ENCODE assay signal across 22 mouse cellular contexts in genomic region chr17:42847108-42847507, GRCm38 (mm10). TPM values are rescaled to one million over a fixed set of nuclear protein-coding genes. Genes with fewer than 3 reads are reported as not detected.
DNase-seq lines count a peak whose midpoint lies in the region; ATAC-seq and TF ChIP-seq lines count a peak whose summit lies in the region.
"Had no signal": no experiment of that assay in that cellular context is flagged by ENCODE, and none has a peak within 500 bp of the region (broad histone marks: within the 10 kb centered on the region; RNA-seq: fewer than 3 reads in every experiment).

No protein-coding gene starts in this region.

- H3K9me3 ChIP-seq in intestine, embryonic 16.5 days (ENCODE audit: control insufficient read depth, low read length): no peaks in the 10 kb centered on the region
- no peaks in the 10 kb centered on the region for H3K9me3 ChIP-seq in intestine, postnatal 0 days (ENCODE audit: control insufficient read depth)
- H3K9me3 ChIP-seq in liver, embryonic 12.5 days (replicated peaks): no peaks in the 10 kb centered on the region
- no peaks in the 10 kb centered on the region for H3K9me3 ChIP-seq in liver, postnatal 0 days (ENCODE audit: low read length)
- H3K9me3 ChIP-seq: G1E had no signal

- H3K4me3 ChIP-seq in intestine, embryonic 16.5 days (ENCODE audit: low read length): no peak overlapping the region
- H3K4me3 ChIP-seq in intestine, postnatal 0 days (ENCODE audit: low read depth, low read length): no peak overlapping the region
- no peak overlapping the region for H3K4me3 ChIP-seq in layer of hippocampus, adult 2 months
- no peak overlapping the region for H3K4me3 ChIP-seq in liver, adult 2 months (ENCODE audit: insufficient read depth, low read depth, low read length)
- H3K4me3 ChIP-seq in liver, embryonic 12.5 days: no peak overlapping the region
- no peak overlapping the region for H3K4me3 ChIP-seq in liver, postnatal 0 days (ENCODE audit: low read depth, low read length)

- ATAC-seq in intestine, embryonic 16.5 days: peak; percentile 53; the same call in 1 of the 2 replicates
- ATAC-seq in intestine, postnatal 0 days: no peak
- ATAC-seq in liver, embryonic 12.5 days: no peak
- ATAC-seq in liver, postnatal 0 days: peak; percentile 58; the same call in 1 of the 2 replicates
- ATAC-seq: activated CD4-positive, CD25-positive, alpha-beta regulatory T cell, adult 4 months; CD4-positive, CD25-positive, alpha-beta regulatory T cell, adult 4 months; Patski had no signal

- H3K36me3 ChIP-seq in intestine, embryonic 16.5 days (ENCODE audit: control insufficient read depth, insufficient read depth, low read length): 0 out of 2 replicates have a peak, but pooled peaks cover 7% of the 10 kb centered on the region
- peaks cover 12% of the 10 kb centered on the region for H3K36me3 ChIP-seq in intestine, postnatal 0 days (ENCODE audit: control insufficient read depth, insufficient read depth)
- H3K36me3 ChIP-seq in liver, adult 2 months (ENCODE audit: control insufficient read depth, insufficient read depth, low read length): peaks cover 9% of the 10 kb centered on the region
- peaks cover 20% of the 10 kb centered on the region for H3K36me3 ChIP-seq in liver, embryonic 12.5 days
- H3K36me3 ChIP-seq in liver, postnatal 0 days (replicated peaks; ENCODE audit: insufficient read depth, low read length): peaks cover 4% of the 10 kb centered on the region; the same call in 1 of the 2 replicates

- DNase-seq in layer of hippocampus, adult 2 months (ENCODE audit: low spot score in 2 of 2): no peak
- DNase-seq in layer of hippocampus, postnatal 36 days: no peak
- DNase-seq in liver, adult 2 months (ENCODE audit: extremely low read depth, low read depth, low spot score): peak; percentile 82
- DNase-seq in liver, postnatal 0 days: no peak
- no peak for DNase-seq in liver
- DNase-seq: adrenal gland, adult 2 months; adrenal gland, adult 8-10 months; adrenal gland, postnatal 10 days; adrenal gland, postnatal 14 days; adrenal gland, postnatal 25 days; adrenal gland, postnatal 36 days; B cell, adult 2 months; cerebellum, adult 11 months; cerebellum, adult 11-12 months had no signal

- WGBS in intestine, embryonic 16.5 days: 87% methylated on average over 2 of the region's 2 CpGs
- 82% methylated on average over 2 of the region's 2 CpGs for WGBS in intestine, postnatal 0 days
- 63% methylated on average over 2 of the region's 2 CpGs for WGBS in liver, adult 2 months
- 50% methylated on average over 2 of the region's 2 CpGs for WGBS in liver, embryonic 12.5 days (ENCODE audit: insufficient replicate concordance)
- WGBS in liver, postnatal 0 days (ENCODE audit: insufficient replicate concordance): 61% methylated on average over 2 of the region's 2 CpGs

- TF ChIP-seq EP300 in liver, postnatal 0 days (IDR thresholded peaks at IDR 0.05; ENCODE audit: low read depth): no peak

- H3K27ac ChIP-seq in intestine, embryonic 16.5 days (ENCODE audit: low read length): no peak overlapping the region
- no peak overlapping the region for H3K27ac ChIP-seq in intestine, postnatal 0 days (ENCODE audit: low read depth, low read length)
- H3K27ac ChIP-seq in layer of hippocampus, adult 2 months: no peak overlapping the region
- peak overlapping the region; percentile 12; the same call in 1 of the 2 replicates for H3K27ac ChIP-seq in liver, adult 2 months (replicated peaks; ENCODE audit: insufficient read depth, low read depth, low read length)
- no peak overlapping the region for H3K27ac ChIP-seq in liver, embryonic 12.5 days
- no peak overlapping the region for H3K27ac ChIP-seq in liver, postnatal 0 days (ENCODE audit: low read depth)

- TF ChIP-seq POLR2A in liver, adult 2 months (IDR thresholded peaks at IDR 0.05; ENCODE audit: extremely low read depth, insufficient read depth, low read length): no peak

- no peaks in the 10 kb centered on the region for H3K27me3 ChIP-seq in intestine, embryonic 16.5 days (replicated peaks; ENCODE audit: control insufficient read depth, insufficient read depth, low read length)
- H3K27me3 ChIP-seq in intestine, postnatal 0 days (replicated peaks; ENCODE audit: control insufficient read depth, insufficient read depth, low read length): no peaks in the 10 kb centered on the region
- no peaks in the 10 kb centered on the region for H3K27me3 ChIP-seq in liver, adult 2 months (ENCODE audit: control insufficient read depth, insufficient read depth, low read length)
- H3K27me3 ChIP-seq in liver, embryonic 12.5 days (replicated peaks): no peaks in the 10 kb centered on the region
- no peaks in the 10 kb centered on the region for H3K27me3 ChIP-seq in liver, postnatal 0 days (ENCODE audit: insufficient read depth, low read length)
- H3K27me3 ChIP-seq: CH12.LX, Patski had no signal

- no peak overlapping the region for H3K9ac ChIP-seq in intestine, embryonic 16.5 days (ENCODE audit: low read depth, low read length)
- no peak overlapping the region for H3K9ac ChIP-seq in intestine, postnatal 0 days (ENCODE audit: low read depth, low read length)
- H3K9ac ChIP-seq in liver, adult 2 months (ENCODE audit: low read depth, low read length): no peak overlapping the region
- H3K9ac ChIP-seq in liver, embryonic 12.5 days: no peak overlapping the region
- H3K9ac ChIP-seq in liver, postnatal 0 days (replicated peaks): no peak overlapping the region

- H3K4me2 ChIP-seq in intestine, embryonic 16.5 days (ENCODE audit: low read depth, low read length): no peak overlapping the region
- H3K4me2 ChIP-seq in intestine, postnatal 0 days (replicated peaks; ENCODE audit: low read depth): no peak overlapping the region
- H3K4me2 ChIP-seq in liver, embryonic 12.5 days: no peak overlapping the region
- no peak overlapping the region for H3K4me2 ChIP-seq in liver, postnatal 0 days (ENCODE audit: low read depth, low read length)

- H3K79me2 ChIP-seq in liver, adult 2 months (ENCODE audit: control insufficient read depth, insufficient read depth, low read length): peaks cover 8% of the 10 kb centered on the region; the same call in 1 of the 2 replicates

- H3K4me1 ChIP-seq in intestine, embryonic 16.5 days (ENCODE audit: control insufficient read depth, insufficient read depth, low read length): no peaks in the 10 kb centered on the region
- 0 out of 2 replicates have a peak, but pooled peaks cover 3% of the 10 kb centered on the region for H3K4me1 ChIP-seq in intestine, postnatal 0 days (replicated peaks; ENCODE audit: control insufficient read depth, insufficient read depth, low read length)
- peaks cover 9% of the 10 kb centered on the region for H3K4me1 ChIP-seq in liver, adult 2 months (ENCODE audit: control insufficient read depth, insufficient read depth, low read length)
- H3K4me1 ChIP-seq in liver, embryonic 12.5 days: no peaks in the 10 kb centered on the region
- H3K4me1 ChIP-seq in liver, postnatal 0 days (ENCODE audit: insufficient read depth): peaks cover 7% of the 10 kb centered on the region

- TF ChIP-seq CTCF in intestine, postnatal 0 days (IDR thresholded peaks at IDR 0.05; ENCODE audit: low read depth): no peak
- TF ChIP-seq CTCF in layer of hippocampus, adult 2 months (conservative IDR thresholded peaks at IDR 0.05): 0 out of 2 replicates have a peak, but pooled peaks have one; percentile 17
- no peak for TF ChIP-seq CTCF in liver, adult 2 months (IDR thresholded peaks at IDR 0.05; ENCODE audit: low read depth, low read length)
- TF ChIP-seq CTCF in liver, postnatal 0 days (IDR thresholded peaks at IDR 0.05; ENCODE audit: low read depth): no peak

RNA-seq across cellular contexts. Expression of gene Cd2ap, which starts 29.4 kb away (rescaled TPM):
- 26.8 and 29.5 TPM in 2 replicates for polyA plus RNA-seq in intestine, embryonic 16.5 days (2015; fragmentation: Nextera tagmentation; extraction: Ambion mirVana)
- 37.4 and 42.6 TPM in 2 replicates for polyA plus RNA-seq in intestine, postnatal 0 days (2015; fragmentation: Nextera tagmentation; extraction: Ambion mirVana)
- total RNA-seq in layer of hippocampus, adult 2 months (2021): 10 to 100 TPM; 20.6 to 22.5 TPM
- 10 to 100 TPM; 19.8 to 23.6 TPM for total RNA-seq in layer of hippocampus, postnatal 36 days (2021)
- 20.6 and 20.9 TPM in 2 replicates for total RNA-seq in liver, adult 2 months (2014; rRNA removed)
- 6.0 and 8.1 TPM in 2 replicates for polyA plus RNA-seq in liver, adult 2 months (2012; rRNA removed)
- polyA plus RNA-seq in liver, embryonic 12.5 days (2016; fragmentation: Nextera tagmentation; extraction: Ambion mirVana): 17.3 and 17.9 TPM in 2 replicates
- 8.9 and 9.2 TPM in 2 replicates for polyA plus RNA-seq in liver, postnatal 0 days (2015; fragmentation: Nextera tagmentation; extraction: Ambion mirVana)

Comparison
In these comparisons a context has a peak if more than half of its experiments do, and no peak if none do; other contexts are left out.
1. ATAC-seq: peak in intestine, embryonic 16.5 days (single experiment) and liver, postnatal 0 days (single experiment); none in intestine, postnatal 0 days (single experiment) and liver, embryonic 12.5 days (single experiment).